Mouse (Mus musculus) cerebellum, postnatal 36 days (tissue): Measurements from ENCODE around the gene Ubash3a.

ENCODE experiments used
- DNase-seq, 2 experiments: peaks; one replicate each; pipeline ENCODE4 v3.0.0; 2021 to 2022; ENCODE audit warnings: mixed read lengths in 2 of 2

Gene Ubash3a

GRCm38 (mm10) chr17:31281830-31282686 lies 74.4 kb downstream of the Ubash3a start:
- peak in 1 of 2 experiments; percentile 34 for DNase-seq

GRCm38 (mm10) chr17:31282687-31283053 lies 75.0 kb downstream of the Ubash3a start:
- DNase-seq, result no peak

GRCm38 (mm10) chr17:31285867-31286266 lies 78.2 kb downstream of the Ubash3a start:
- no peak for DNase-seq

- DNase-seq, result no peak
These were observed 78.8 kb downstream of the Ubash3a start, which contains the start of gene Slc37a1 for GRCm38 (mm10) chr17:31286492-31286891. Slc37a1 (plus strand) TSS chr17:31286792.

- no peak for DNase-seq
These were observed 79.5 kb downstream of the Ubash3a start for GRCm38 (mm10) chr17:31287216-31287615.

GRCm38 (mm10) chr17:31288999-31289726 lies 81.5 kb downstream of the Ubash3a start:
- DNase-seq, result no peak

GRCm38 (mm10) chr17:31290311-31290710 lies 82.6 kb downstream of the Ubash3a start:
- DNase-seq, result no peak

GRCm38 (mm10) chr17:31290859-31291258 lies 83.2 kb downstream of the Ubash3a start:
- DNase-seq, result no peak

- DNase-seq, result no peak
These were observed 86.9 kb downstream of the Ubash3a start for GRCm38 (mm10) chr17:31294363-31295214.

- peak in 1 of 2 experiments; percentile 60 for DNase-seq
These were observed 87.7 kb downstream of the Ubash3a start for GRCm38 (mm10) chr17:31295215-31295891.

- peak; percentile 57 to 59 for DNase-seq
These were observed 88.5 kb downstream of the Ubash3a start for GRCm38 (mm10) chr17:31295892-31296781.
